In the genomic region with DNA sequence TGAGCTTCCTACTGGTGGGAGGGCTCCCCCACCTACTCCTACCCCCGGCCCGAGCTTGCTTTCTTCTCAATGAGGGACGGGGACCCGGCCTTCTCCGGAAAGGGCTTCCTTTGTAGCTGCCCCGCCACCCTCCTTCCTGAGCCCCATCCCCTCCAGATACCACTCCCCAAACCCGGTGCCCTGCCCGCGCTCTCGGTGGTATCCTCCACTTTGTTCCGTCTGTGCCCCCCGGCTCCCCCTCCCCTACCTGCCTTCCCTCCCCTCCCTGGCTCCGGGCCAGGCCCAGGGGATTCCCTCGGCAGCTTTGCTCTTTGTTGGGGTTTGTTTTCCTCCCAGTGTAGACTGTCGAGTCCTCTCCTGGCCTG, we compare ENCODE assay signal across 7 mouse cellular contexts. TPM values are rescaled to one million over a fixed set of nuclear protein-coding genes. Genes with fewer than 3 reads are reported as not detected.
DNase-seq lines count a peak whose midpoint lies in the region; ATAC-seq and TF ChIP-seq lines count a peak whose summit lies in the region.

No protein-coding gene starts in this region.

- no peak for TF ChIP-seq CTCF in lung, embryonic 14.5 days (IDR thresholded peaks at IDR 0.05; ENCODE audit: low read depth)

- H3K27ac ChIP-seq in lung, embryonic 14.5 days (ENCODE audit: low read depth) = peak overlapping the region; percentile 89
- peak overlapping the region; percentile 88 for H3K27ac ChIP-seq in hindbrain, embryonic 11.5 days (ENCODE audit: low read depth, low read length)
- peak overlapping the region; percentile 99 for H3K27ac ChIP-seq in midbrain, embryonic 10.5 days (replicated peaks)

- H3K4me1 ChIP-seq in lung, embryonic 14.5 days (ENCODE audit: insufficient read depth) = peaks cover 22% of the 10 kb centered on the region
- peaks cover 18% of the 10 kb centered on the region for H3K4me1 ChIP-seq in hindbrain, embryonic 11.5 days (replicated peaks; ENCODE audit: control insufficient read depth, insufficient read depth, low read length)
- peaks cover 61% of the 10 kb centered on the region for H3K4me1 ChIP-seq in midbrain, embryonic 10.5 days

- H3K36me3 ChIP-seq in lung, embryonic 14.5 days (ENCODE audit: insufficient read depth) = peaks cover 36% of the 10 kb centered on the region
- H3K36me3 ChIP-seq in hindbrain, embryonic 11.5 days (ENCODE audit: control insufficient read depth, insufficient read depth, low read length) = peaks cover 14% of the 10 kb centered on the region
- peaks cover 44% of the 10 kb centered on the region for H3K36me3 ChIP-seq in midbrain, embryonic 10.5 days

- DNase-seq in lung, embryonic 14.5 days = peak; percentile 66
- DNase-seq in lung, postnatal 25 days (ENCODE audit: low spot score) = no peak
- peak; percentile 86 for DNase-seq in embryo, embryonic 11 days
- DNase-seq in hindbrain, embryonic 11.5 days (ENCODE audit: low spot score) = peak; percentile 78
- peak; percentile 80 for DNase-seq in midbrain, embryonic 10.5 days (ENCODE audit: low spot score)
- DNase-seq in ovary, postnatal 10 days (ENCODE audit: low spot score) = no peak
- DNase-seq in frontal cortex, adult 2 months (ENCODE audit: extremely low spot score in 1 of 2, low spot score in 1 of 2) = no peak

- H3K27me3 ChIP-seq in lung, embryonic 14.5 days (ENCODE audit: insufficient read depth, low read length) = peaks cover 15% of the 10 kb centered on the region; the same call in 1 of the 2 replicates
- no peaks in the 10 kb centered on the region; the same call in 1 of the 2 replicates for H3K27me3 ChIP-seq in hindbrain, embryonic 11.5 days (ENCODE audit: control insufficient read depth, insufficient read depth, low read length)
- peaks cover 30% of the 10 kb centered on the region for H3K27me3 ChIP-seq in midbrain, embryonic 10.5 days (ENCODE audit: low read depth, poor library complexity, severe bottlenecking)

- H3K9me3 ChIP-seq in lung, embryonic 14.5 days (ENCODE audit: low read depth, low read length) = no peaks in the 10 kb centered on the region
- H3K9me3 ChIP-seq in hindbrain, embryonic 11.5 days (ENCODE audit: control insufficient read depth, low read length) = no peaks in the 10 kb centered on the region
- no peaks in the 10 kb centered on the region for H3K9me3 ChIP-seq in midbrain, embryonic 10.5 days (replicated peaks)

- peak overlapping the region; percentile 80 for H3K4me2 ChIP-seq in lung, embryonic 14.5 days
- H3K4me2 ChIP-seq in hindbrain, embryonic 11.5 days (replicated peaks; ENCODE audit: low read depth, low read length) = peak overlapping the region; percentile 92

- 2% methylated on average over 13 of the region's 15 CpGs for WGBS in lung, embryonic 14.5 days
- WGBS in hindbrain, embryonic 11.5 days = 0% methylated on average over 15 of the region's 15 CpGs
- WGBS in midbrain, embryonic 10.5 days = 3% methylated on average over 15 of the region's 15 CpGs

- ATAC-seq in lung, embryonic 14.5 days (ENCODE audit: insufficient read depth) = no peak
- ATAC-seq in hindbrain, embryonic 11.5 days (ENCODE audit: low FRiP score) = no peak; the same call in none of the 2 replicates

- peak overlapping the region; percentile 92 for H3K4me3 ChIP-seq in lung, embryonic 14.5 days (ENCODE audit: low read depth, low read length)
- H3K4me3 ChIP-seq in hindbrain, embryonic 11.5 days (ENCODE audit: low read depth, low read length) = peak overlapping the region; percentile 97
- H3K4me3 ChIP-seq in midbrain, embryonic 10.5 days = peak overlapping the region; percentile 98

- H3K9ac ChIP-seq in lung, embryonic 14.5 days = peak overlapping the region; percentile 89
- H3K9ac ChIP-seq in hindbrain, embryonic 11.5 days (ENCODE audit: low read depth, low read length) = peak overlapping the region; percentile 99

RNA-seq across cellular contexts. Expression of a gene that starts 0.8 kb away (rescaled TPM):
- 35.6 and 43.4 TPM in 2 replicates for polyA plus RNA-seq in lung, embryonic 14.5 days (2014; fragmentation: Nextera tagmentation; extraction: Ambion mirVana)
- polyA plus RNA-seq in hindbrain, embryonic 11.5 days (2014; fragmentation: Nextera tagmentation; extraction: Ambion mirVana) = 44.4 and 54.5 TPM in 2 replicates
- polyA plus RNA-seq in midbrain, embryonic 10.5 days (2016; fragmentation: Nextera tagmentation; extraction: Ambion mirVana) = 108 and 110 TPM in 2 replicates
- polyA plus RNA-seq in frontal cortex, adult 2 months (2012; rRNA removed) = 2.8 and 3.3 TPM in 2 replicates

RNA-seq across cellular contexts. Expression of a gene that starts 17.2 kb away (rescaled TPM):
- polyA plus RNA-seq in lung, embryonic 14.5 days (2014; fragmentation: Nextera tagmentation; extraction: Ambion mirVana) = 8.5 and 8.8 TPM in 2 replicates
- polyA plus RNA-seq in hindbrain, embryonic 11.5 days (2014; fragmentation: Nextera tagmentation; extraction: Ambion mirVana) = 9.1 and 9.3 TPM in 2 replicates
- 13.5 and 15.0 TPM in 2 replicates for polyA plus RNA-seq in midbrain, embryonic 10.5 days (2016; fragmentation: Nextera tagmentation; extraction: Ambion mirVana)
- polyA plus RNA-seq in frontal cortex, adult 2 months (2012; rRNA removed) = 6.9 and 7.6 TPM in 2 replicates

RNA-seq across cellular contexts. Expression of a gene that starts 35.6 kb away (rescaled TPM):
- polyA plus RNA-seq in lung, embryonic 14.5 days (2014; fragmentation: Nextera tagmentation; extraction: Ambion mirVana) = not detected in 2 replicates
- polyA plus RNA-seq in hindbrain, embryonic 11.5 days (2014; fragmentation: Nextera tagmentation; extraction: Ambion mirVana) = not detected in 2 replicates
- not detected in 2 replicates for polyA plus RNA-seq in midbrain, embryonic 10.5 days (2016; fragmentation: Nextera tagmentation; extraction: Ambion mirVana)
- 0.08 and 0.10 TPM in 2 replicates for polyA plus RNA-seq in frontal cortex, adult 2 months (2012; rRNA removed)

Comparison
In these comparisons a context has a peak if more than half of its experiments do, and no peak if none do; other contexts are left out.
1. DNase-seq: peak in lung, embryonic 14.5 days (single experiment), embryo, embryonic 11 days (single experiment), hindbrain, embryonic 11.5 days (single experiment) and midbrain, embryonic 10.5 days (single experiment); none in lung, postnatal 25 days (single experiment), ovary, postnatal 10 days (single experiment) and frontal cortex, adult 2 months (0 of 2).
2. Peak in every context shown above with its lines, with median percentiles within 50 percentile points of each other: H3K27ac ChIP-seq and H3K4me3 ChIP-seq.